Mouse (Mus musculus) thymus, postnatal 25 days (tissue): ENCODE data around the gene Lrrc8a.

ENCODE experiments used
- DNase-seq: peaks from one replicate; pipeline ENCODE4 v3.0.0; 2022

Gene Lrrc8a

DNA sequence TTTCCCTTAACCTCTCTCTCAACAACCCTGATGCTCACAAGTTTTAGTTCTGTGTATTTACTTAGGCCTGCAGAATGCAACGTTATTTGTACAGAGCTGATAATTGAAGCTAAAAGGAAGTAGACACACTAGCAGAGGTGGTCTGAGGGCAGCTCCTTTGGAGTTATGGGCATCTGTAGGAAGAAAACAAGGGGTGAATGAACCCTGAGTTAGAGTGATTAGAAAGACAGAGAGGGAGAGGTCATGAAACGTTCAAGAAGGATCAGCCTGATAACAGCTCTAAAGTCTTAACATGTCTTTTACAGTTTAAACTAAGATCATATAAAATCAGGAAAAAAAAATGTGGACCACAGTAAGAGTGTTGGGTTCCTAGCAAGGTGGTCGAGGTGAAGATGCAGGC lies 71.8 kb downstream of the Lrrc8a start:
- no peak for DNase-seq

DNA sequence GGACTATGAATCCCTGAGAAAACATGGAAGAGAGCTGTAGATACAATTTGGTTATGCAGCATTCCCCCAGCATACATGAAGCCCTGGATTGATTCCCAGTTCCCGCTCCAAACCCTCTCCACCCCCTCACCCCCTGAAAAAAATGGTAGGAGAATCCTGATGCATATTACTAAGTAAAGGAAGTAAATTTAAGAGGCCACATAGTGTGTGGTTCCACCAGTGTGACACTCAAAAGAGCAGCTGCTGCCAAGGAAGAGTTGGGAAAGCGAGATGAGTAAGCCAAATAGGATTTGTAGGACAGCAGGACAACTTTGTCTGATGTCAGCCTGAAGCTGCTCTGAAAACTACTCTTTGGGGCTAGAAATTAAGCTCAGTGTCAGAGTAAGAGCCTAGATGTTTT lies 74.0 kb downstream of the Lrrc8a start:
- no peak for DNase-seq
